Mouse (Mus musculus) A20 (cell line): ENCODE measurements around the gene Exoc3l4.

Experiments
- DNase-seq: peaks from one replicate; pipeline ENCODE4 v3.0.0-alpha.2; 2011; ENCODE audit warnings: low read depth, low spot score

Exoc3l4 gene

GRCm38 (mm10) chr12:111434164-111434744 is 17.4 kb downstream of the Exoc3l4 start:
- no peak for DNase-seq

- DNase-seq = no peak
Observed at GRCm38 (mm10) chr12:111434745-111435327, 18.0 kb downstream of the Exoc3l4 start.

DNA sequence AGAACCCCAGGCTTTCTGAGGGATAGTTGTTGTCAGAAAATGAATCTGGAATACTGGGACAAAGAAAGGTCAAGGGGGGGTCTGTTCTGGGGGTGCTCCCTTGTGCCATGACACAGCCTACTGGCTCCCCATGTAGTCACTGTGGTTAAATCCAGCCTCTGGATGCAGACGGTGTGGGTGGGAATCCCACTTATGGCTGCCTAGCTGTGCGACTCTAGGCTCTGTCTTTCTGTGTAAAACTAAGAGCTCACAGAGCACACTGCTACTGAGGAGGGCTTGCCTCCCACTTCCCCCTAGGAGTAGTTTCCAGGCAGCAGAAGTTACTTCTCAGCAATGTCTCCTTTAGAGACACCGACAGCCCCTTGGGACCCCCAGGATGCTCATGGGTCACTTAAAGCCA is 19.4 kb downstream of the Exoc3l4 start:
- no peak for DNase-seq

GRCm38 (mm10) chr12:111436640-111437039 is 19.8 kb downstream of the Exoc3l4 start:
- no peak for DNase-seq

DNA sequence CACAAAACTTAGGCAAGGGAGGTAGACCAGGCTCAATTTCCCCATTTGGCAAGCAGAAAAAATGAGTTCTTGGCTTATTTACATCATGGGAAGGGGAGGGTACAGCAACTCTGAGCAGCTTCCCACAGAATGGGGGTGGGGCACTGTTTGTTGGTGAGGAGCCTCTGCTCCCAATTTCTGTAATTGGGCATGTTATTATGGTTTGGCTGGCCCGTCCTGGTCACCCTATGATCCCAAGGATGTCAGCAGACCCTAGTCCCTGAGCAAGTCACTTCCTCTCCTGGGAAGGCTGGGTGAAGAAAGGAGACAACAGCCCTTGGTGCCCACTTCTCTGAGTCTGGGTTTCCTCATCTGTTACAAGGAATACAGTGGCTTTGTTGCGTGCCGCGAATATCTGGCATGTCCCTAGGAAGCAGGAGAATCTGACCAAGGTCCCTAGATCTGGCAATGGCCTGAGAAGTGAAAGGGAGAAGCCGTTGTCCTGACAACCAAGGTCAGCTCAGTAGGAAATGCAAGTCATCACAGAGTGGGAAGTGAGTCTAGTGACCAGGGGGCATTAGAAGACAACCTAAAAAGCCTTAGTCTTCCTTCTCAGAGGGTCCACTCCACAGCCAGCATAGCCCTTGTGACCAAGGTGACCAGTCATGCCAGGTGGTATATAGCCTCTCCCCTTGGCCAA is 20.5 kb downstream of the Exoc3l4 start:
- no peak for DNase-seq

- no peak for DNase-seq
Observed at GRCm38 (mm10) chr12:111438850-111439249, 22.0 kb downstream of the Exoc3l4 start.

DNA sequence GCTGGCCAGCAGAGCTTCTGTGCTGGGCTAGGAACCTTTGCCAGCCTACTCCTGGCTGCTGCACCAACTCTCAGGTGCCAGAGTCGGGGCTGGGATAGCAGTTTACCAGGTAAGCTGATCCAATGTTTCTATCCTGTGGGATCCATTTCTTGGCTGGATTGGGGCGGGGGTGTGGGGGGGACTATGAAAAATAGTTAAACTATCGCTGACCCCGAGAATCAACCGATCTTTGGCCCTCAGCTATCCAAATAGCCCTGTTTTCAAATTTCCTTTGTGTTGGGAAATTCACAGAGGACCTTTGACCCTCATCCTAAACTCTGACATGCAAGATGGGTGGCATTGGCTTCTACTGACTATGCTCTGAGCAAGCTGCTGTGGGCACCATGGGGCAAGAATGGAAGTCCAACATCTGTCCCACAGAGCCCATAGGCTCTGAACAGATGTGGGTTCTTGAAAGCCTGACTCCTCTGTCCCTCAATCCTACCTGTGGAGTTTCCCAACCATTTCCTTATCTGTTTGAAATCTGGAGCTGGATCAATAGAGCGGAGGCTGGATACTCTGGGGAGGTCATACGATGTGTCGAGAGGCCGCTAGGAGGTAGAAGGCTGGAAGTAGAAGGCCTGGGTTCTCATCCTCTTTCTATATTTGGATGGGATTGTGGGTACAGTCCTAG is 24.0 kb downstream of the Exoc3l4 start:
- DNase-seq = no peak

DNA sequence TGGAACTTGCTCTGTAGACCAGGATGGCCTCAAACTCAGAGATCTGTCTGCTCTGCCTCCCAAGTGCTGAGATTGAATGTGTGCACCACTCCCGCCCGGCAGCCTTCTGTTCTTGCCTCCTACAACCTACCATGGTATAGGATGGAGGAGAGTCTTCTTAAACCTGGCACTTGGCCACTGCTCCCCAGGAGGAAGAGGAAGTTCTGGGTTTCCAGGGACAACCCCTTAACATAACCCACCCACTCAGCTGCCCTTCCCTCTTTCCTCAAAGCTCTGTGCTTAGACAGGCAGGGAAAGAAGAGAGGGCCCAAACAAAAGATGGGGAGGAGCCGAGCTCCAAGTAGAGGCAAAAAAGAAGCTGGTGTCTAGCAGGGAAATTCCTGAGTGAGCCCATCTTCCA is 24.7 kb downstream of the Exoc3l4 start:
- DNase-seq = no peak

DNA sequence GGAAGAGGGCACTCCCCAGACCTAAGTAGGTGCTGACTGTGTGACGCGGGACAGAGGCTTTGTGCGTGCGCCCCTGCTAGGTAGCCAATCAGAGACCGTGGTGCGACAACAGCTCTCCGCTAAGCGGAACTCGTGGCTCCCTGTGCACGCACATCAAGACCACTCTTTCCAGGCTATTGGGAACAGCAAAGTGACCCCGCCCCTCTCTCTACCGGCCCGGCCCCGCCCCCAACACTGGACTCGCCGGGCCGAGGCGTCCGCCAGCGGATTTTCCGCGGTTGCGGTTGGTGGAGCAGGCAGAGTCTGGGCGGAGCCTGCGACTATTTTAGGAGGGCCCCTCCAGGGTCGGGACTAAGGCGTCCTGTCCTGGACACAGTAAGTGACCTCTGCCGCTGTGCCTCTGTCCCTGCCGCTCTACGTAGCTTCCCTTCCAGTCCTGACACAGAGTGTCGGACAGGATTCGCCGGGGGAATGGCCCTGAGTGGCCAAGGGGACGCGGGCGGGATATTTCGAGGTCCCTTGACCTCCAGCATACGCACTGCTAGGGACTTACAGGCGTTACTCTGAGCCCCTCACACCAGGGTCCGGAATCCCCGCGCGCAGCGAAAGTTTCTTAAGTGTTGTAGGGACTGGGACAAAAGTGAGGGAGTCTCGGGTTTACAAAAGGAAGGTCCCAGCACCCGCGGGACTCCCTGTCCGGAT is 25.6 kb downstream of the Exoc3l4 start, which contains the start of gene Tnfaip2:
Gene Tnfaip2, plus strand, starts transcription at position 161 of the 702 bp plus-strand sequence.
- DNase-seq = no peak

DNA sequence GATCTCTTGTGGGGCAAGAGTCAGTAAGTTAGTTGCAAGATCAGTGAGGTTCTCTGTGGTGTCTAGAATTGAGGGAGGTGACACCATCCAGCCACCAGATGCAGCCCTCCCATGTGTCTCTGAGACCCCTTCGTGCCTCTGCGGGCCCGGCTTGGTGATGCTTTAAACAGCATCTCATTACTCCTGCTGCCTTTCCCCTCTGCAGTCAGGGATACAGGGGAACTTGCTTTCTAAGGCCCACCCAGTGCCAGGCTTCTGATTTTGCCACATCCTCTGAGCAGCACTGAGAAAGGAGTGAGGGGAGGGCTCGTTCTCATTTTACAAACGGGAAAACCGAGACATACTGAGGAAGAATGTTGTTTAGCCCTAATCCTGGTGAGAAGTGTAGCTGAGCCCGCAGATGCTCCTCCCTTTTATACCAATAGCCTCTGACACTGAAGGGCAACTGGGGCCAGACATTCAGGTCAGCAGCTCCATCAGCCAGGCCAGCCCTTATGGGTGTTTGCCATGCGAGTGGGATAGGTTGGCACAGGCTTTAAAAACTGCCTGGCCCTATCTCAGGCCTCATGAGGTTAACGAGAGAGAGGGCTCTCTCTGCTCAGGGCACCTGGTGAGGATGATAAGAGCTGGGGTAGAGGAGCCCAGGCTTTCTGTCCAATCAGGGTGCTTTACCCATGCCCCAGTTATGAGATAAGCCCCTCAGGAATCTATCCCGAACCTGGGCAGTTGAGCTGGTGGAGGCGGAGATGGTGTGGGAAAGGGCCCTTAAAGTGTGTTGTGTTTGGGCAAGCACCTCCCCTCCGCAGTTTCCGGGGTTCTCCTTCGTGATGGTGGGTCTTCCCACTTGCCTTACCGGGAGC is 26.4 kb downstream of the Exoc3l4 start:
- DNase-seq = no peak

DNA sequence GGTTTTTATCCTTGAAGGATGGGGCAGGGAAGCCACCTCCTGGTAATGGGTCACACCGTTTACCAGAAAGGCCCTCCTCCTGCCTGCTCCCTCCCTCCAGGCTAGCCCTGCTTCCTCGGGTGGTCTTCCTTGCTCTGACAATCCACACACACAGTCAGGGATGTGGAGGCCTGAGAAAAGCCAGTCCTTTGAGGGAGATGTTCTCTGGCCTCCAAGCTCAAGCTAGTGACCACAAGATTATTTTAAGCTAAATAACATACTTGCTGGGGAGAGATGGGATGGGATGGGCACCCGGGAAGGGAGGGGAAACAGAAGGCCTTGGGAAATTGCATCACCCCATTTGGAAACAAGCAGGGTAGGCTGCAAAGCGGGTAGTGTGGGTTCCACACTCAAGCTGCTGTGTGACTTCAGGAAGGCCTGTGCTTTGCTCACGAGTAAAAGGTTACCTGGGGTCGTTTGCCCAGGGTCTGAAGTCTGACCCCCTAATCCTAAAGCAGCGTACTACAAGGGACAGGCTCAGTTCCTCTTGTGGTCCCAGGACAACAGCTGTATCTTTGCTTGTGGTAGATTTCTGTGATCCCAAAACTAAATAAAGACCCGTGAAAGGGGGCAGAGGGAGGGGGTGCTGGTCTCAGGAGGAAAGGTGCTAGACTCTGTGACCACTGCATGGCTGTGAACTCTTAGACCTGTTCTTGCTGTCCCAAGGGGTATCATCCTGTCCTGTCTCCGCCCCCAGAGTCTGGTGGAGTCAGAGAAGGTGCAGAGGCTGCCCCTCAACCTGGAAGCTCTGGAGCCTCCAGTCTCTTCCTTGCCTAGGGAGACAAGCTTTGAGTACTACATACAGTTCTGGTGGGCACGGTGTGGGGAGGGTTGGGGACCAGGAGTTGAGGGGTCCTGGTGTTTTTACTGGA is 27.4 kb downstream of the Exoc3l4 start:
- no peak for DNase-seq

- no peak for DNase-seq
Observed at GRCm38 (mm10) chr12:111445161-111445889, 28.5 kb downstream of the Exoc3l4 start.

DNA sequence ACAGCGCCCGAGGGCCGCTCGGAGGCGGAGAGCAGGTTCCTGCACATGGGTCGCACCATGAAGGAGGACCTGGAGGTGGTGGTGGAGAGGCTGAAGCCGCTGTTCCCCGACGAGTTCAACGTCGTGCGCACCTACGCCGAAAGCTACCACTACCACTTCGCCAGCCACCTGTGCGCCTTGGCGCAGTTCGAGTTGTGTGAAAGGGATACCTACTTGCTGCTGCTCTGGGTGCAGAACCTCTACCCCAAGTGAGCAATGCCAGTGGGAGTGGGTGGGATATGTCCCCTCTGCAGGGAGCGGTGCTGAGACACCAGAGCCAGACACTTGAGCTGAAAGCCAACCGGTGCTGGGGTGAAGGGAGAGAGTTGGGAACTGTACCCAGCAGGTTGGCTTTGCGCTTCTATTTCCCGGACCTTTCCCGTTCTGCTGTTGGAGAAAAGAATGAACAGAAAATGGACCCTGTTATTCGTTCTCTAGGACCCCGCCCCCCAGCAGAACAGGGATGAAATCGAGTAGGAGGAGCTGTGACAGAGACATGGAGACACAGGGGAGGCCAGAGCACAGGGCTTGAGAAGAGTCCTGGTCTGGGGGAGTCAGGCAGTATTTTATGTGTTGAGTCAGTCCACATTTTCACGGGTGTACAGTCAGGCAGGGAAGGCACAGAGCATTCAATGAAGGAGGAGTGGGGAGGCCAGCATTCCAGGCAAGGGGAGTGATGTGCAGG is 29.2 kb downstream of the Exoc3l4 start:
- DNase-seq = no peak

GRCm38 (mm10) chr12:111446745-111447144 is 29.9 kb downstream of the Exoc3l4 start:
- no peak for DNase-seq

GRCm38 (mm10) chr12:111447350-111447749 is 30.5 kb downstream of the Exoc3l4 start:
- no peak for DNase-seq

DNA sequence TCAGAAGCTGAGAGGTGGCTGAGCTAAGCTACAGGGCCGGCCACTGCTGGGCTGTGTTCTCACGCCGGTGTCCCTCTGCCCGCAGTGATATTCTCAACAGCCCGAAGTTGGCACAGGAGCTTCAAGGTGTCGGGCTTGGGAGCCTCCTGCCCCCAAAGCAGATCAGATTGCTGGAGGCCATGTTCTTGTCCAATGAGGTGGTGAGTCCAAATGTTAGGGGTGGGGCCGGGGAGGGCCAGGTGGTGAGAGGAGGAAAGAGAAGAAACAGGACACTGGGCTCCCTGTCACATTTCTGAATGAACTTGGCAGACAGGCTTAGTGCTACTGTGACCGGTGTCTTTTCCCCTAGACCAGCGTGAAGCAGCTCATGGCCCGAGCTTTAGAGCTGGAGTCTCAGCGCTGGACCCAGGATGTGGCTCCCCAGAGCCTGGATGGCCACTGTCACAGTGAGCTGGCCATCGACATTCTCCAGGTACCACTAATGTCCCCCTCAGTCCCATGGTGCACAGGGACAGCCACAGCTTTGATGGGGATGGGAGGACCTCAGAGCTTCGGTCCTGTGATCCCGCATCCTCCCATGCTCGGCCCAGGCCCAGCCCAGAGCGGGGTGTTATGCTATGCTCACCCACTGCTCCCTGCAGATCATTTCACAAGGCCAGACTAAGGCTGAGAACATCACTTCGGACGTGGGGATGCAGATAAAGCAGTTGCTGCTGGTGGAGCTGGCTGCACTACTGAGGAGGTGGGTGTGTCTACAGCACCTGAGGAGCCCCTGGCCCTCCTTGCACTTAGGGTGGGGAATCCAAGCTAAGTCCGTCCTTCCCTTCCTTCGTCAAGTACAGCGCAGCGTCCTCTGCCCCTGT is 31.3 kb downstream of the Exoc3l4 start:
- no peak for DNase-seq

- DNase-seq = no peak
Observed at GRCm38 (mm10) chr12:111448931-111449705, 32.3 kb downstream of the Exoc3l4 start.
